Mouse (Mus musculus) c-Kit-negative CD71-positive TER-119-positive erythroid progenitor cells, embryonic 14.5 days (primary cell): ENCODE results near the gene Phactr3.

Experiments used
- DNase-seq: peaks from one replicate; pipeline ENCODE4 v3.0.0-alpha.2; 2013; ENCODE audit warnings: low read depth, low spot score

The Phactr3 gene

GRCm38 (mm10) chr2:178257117-178257825 lies 138.5 kb downstream of the Phactr3 start:
- DNase-seq, result no peak

- DNase-seq, result no peak
Observed at GRCm38 (mm10) chr2:178257986-178258555, 139.3 kb downstream of the Phactr3 start.

- no peak for DNase-seq
Observed at GRCm38 (mm10) chr2:178263055-178263454, 144.3 kb downstream of the Phactr3 start.

GRCm38 (mm10) chr2:178264389-178264788 lies 145.6 kb downstream of the Phactr3 start:
- DNase-seq, result no peak

DNA sequence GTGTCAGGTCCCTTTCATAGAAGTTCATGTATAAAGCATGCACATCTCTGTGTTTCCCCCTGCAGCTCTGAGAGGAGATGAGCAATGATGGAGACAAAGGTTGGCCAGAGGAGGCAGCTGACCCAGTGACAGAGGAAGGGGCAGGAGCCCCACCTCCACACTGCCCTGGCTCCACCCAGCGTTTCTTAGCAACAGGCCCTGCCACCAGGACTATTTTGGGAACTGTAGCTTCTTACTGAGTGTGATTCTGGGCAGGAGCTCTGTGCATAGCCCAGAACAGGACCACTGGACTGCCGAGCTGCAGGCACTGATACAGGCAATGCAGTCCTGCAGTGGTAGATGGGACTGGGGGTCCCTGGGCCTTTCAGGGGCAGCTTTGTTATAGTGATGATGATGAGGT lies 146.7 kb downstream of the Phactr3 start:
- DNase-seq, result no peak

GRCm38 (mm10) chr2:178270794-178271193 lies 152.0 kb downstream of the Phactr3 start:
- no peak for DNase-seq

DNA sequence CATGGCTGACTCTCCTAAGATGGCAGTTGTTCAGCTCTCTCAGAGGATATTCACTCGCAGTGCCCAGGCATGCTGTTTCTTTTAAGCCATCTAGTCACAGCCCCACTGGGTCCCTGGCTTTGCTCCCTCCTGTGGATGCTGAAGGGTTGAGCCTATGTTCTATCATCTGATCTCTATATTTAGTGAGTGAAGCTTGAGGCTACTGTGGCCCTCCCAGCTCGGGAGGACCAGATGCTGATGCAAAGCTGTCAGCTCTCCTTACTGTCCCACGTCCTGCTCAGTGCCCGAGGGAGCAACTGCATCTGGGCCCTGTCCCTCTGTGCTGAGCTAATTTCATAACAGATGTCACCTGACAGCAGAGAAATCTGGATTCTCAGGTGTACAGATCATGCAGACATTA lies 153.6 kb downstream of the Phactr3 start:
- DNase-seq, result no peak

- no peak for DNase-seq
Observed at GRCm38 (mm10) chr2:178274126-178274525, 155.4 kb downstream of the Phactr3 start.

DNA sequence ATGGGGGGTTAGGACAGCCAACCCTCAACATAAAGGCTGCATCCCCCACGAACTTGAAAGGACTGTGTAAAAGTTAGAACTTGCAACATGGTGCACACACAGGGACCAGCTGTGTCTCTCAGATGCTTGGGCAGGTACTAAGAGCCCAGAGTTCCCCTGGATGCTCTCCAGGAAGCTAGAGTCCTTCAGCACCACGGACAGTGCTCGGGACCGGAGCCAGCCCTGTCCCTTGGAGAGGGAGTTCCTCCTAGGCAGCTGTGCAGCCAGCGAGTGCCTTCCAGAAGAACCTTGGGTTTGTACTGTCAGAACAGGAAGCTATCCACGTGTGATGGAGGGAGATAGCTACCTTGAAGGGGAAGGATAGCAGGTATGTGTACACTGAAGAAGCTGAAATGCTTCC lies 158.4 kb downstream of the Phactr3 start:
- DNase-seq, result no peak

DNA sequence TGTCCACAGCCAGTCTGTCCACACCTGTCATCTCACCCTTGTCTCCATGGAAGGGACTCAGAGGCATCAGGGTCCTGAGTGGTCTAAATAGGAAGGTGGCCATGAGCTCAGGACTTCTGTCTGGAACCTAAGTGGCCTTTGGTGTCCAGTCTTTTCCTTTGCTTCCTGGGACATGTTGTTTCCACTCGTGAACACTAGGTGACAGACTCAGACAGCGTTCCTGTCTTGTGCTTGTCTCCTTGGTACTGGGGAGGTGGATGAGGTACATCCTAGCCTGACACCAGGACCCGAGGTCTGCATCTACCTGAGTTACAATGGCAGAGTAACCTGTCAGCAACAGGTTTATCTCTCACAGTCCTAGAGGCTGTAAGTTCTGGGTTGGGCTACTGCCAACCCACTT lies 162.4 kb downstream of the Phactr3 start:
- no peak for DNase-seq

- no peak for DNase-seq
Observed at GRCm38 (mm10) chr2:178287285-178287684, 168.5 kb downstream of the Phactr3 start.

- no peak for DNase-seq
Observed at GRCm38 (mm10) chr2:178288666-178289065, 169.9 kb downstream of the Phactr3 start.

GRCm38 (mm10) chr2:178303453-178304187 lies 184.8 kb downstream of the Phactr3 start:
- DNase-seq, result no peak

GRCm38 (mm10) chr2:178304188-178304529 lies 185.4 kb downstream of the Phactr3 start:
- no peak for DNase-seq

DNA sequence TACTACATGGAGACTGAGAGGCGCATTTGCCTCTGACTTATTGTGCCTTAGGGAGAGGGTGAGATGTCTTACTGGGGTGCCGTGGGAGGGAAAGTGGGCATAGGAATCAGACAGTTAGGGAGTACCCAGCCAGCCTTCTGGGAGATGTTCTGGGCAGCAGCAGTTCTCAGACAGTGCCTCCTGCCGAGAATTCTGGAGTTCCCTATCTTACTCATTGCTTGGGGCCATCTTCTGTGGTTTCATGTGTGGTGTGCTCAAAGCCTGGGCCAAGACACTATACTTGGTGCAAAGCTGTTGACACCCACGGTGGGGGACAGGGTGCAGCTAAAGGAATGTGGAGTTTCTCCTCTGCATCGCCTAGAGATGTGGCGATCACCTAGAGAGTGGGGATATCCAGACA lies 185.9 kb downstream of the Phactr3 start:
- no peak for DNase-seq

GRCm38 (mm10) chr2:178313539-178313938 lies 194.8 kb downstream of the Phactr3 start:
- DNase-seq, result no peak

- no peak for DNase-seq
Observed at GRCm38 (mm10) chr2:178316281-178316680, 197.5 kb downstream of the Phactr3 start.

GRCm38 (mm10) chr2:178319766-178320165 lies 201.0 kb downstream of the Phactr3 start:
- no peak for DNase-seq

- no peak for DNase-seq
Observed at GRCm38 (mm10) chr2:178321271-178321670, 202.5 kb downstream of the Phactr3 start.

DNA sequence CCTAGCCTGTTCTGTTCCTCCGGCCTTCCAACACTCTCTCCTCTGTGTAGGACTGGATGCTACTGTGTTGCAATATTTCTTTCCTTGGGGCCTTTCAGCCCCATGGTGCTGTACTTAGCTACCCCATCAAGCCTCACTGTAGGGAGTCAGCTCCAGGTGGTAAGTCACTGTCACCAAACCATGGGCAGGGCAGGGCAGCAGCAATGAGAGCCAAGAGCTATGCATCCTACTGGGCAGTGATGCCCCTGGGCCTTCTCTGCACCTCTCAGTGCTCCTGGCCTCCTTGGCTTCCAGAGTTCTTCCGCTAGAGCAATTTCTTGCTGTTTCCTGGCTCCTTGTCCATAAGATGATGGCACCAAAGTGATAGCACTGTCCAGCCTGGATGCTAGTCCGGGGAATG lies 205.6 kb downstream of the Phactr3 start:
- DNase-seq, result no peak

DNA sequence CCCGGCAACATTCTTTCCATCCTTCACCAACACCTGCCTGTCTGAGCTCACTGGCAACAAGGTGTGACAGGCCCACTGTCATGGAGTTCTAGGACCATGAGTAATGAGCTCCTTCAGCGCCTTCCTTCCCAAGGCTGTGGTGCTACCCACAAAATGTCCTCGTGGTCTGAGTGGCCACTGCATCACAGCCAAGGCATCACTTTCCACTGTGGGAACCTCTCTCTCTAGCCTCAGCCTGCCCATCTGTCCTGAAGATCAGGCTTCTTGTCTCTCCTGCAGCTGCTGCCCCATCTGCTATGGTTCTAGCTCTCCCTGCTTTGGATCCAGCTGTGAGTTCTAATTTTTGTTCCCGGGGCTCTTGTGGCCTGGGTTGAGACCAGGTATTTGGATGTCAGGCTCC lies 206.0 kb downstream of the Phactr3 start:
- DNase-seq, result no peak

- no peak for DNase-seq
Observed at GRCm38 (mm10) chr2:178326067-178326466, 207.3 kb downstream of the Phactr3 start.
